Mouse (Mus musculus): ENCODE measurements at regions not wholly inside any gene's neighbourhood (a gene's known extent, or its start where the extent isn't known, plus 50 kb on each side); places are given as distances from the start of the nearest gene placed in this dataset.
A peak's percentile ranks its signal among the peaks of the same experiment; 100 is the strongest.

DNA sequence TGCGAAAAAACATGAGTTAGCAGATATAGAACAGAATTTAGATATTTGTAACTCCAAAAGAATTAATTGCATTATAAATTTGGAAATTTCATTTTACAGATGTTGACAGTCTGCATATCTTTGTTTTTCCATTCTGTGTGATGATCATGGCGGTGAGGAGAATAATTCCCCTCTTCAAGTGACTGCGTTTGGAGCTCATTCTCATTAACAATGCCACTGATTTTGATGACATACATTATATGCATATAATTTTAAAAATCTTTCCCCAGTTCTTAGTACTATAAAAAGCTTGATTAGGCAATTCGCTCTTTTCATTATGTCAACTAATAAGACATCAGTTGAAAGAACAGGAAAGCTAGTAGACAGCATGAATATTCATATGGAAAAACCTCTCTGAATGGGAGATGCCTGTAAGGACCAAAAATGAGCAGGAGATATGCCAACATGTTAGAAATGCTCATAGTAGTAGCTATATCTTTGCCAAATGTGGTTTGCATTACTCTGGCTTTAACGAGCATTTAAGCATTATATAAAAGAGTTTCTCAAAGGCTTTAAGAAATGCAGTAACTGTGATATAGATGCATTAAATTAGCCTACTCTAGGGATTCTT lies 849.2 kb upstream of the Cldn34c4 start:
- no peaks in the 10 kb centered on the region for H3K4me1 ChIP-seq (replicated peaks)
- no peak overlapping the region for H3K27ac ChIP-seq
- no peaks in the 10 kb centered on the region for H3K36me3 ChIP-seq
- DNase-seq (ENCODE audit: low spot score): no peak
- WGBS: 88% methylated on average over 5 of the region's 5 CpGs
- no peak overlapping the region for H3K4me3 ChIP-seq
- H3K27me3 ChIP-seq (ENCODE audit: insufficient read depth, poor library complexity, severe bottlenecking): no peaks in the 10 kb centered on the region
- H3K9me3 ChIP-seq: no peaks in the 10 kb centered on the region

GRCm38 (mm10) chrX:128577402-128577801 lies 841.0 kb upstream of the Cldn34c4 start:
- H3K9me3 ChIP-seq: no peaks in the 10 kb centered on the region
- H3K4me1 ChIP-seq (replicated peaks): no peaks in the 10 kb centered on the region
- DNase-seq (ENCODE audit: low spot score): no peak
- no peak overlapping the region for H3K4me3 ChIP-seq
- no peaks in the 10 kb centered on the region for H3K36me3 ChIP-seq
- no peak overlapping the region for H3K27ac ChIP-seq
- WGBS: 45% methylated on average over 3 of the region's 3 CpGs
- H3K27me3 ChIP-seq (ENCODE audit: insufficient read depth, poor library complexity, severe bottlenecking): no peaks in the 10 kb centered on the region

DNA sequence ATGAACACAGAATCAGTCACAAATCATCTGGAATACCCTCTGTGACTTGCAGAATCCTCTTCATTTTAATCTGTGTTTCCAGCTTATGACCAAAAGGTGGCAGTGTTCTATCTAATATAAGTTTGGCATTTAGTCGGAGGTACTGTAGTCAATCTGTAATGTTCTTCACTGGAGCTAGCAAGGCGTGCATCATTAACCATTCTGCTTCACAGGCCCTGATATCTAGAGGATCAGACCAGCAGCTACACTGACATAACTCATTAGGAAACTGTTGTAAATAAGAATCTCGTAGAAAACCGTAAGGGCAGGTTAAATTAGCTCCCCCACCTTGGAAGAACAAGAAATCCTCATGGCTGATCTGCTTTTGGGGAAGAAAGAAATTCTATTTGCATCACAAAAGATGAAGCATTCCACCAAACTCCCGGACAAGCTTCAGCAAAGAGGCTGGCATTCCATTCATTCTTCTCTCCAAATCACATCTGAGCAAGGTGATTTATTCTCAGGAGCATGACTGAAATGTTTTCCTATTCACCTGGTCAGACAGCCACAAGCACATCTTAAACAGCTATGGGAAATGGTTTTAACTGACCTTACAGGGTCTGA lies 840.0 kb upstream of the Cldn34c4 start:
- H3K27me3 ChIP-seq (ENCODE audit: insufficient read depth, poor library complexity, severe bottlenecking): no peaks in the 10 kb centered on the region
- WGBS: 11% methylated on average over 5 of the region's 5 CpGs
- no peaks in the 10 kb centered on the region for H3K36me3 ChIP-seq
- no peaks in the 10 kb centered on the region for H3K9me3 ChIP-seq
- peak; percentile 3 for DNase-seq (ENCODE audit: low spot score)
- H3K27ac ChIP-seq: no peak overlapping the region
- no peak overlapping the region for H3K4me3 ChIP-seq
- H3K4me1 ChIP-seq (replicated peaks): no peaks in the 10 kb centered on the region

Measured in hindbrain, embryonic 10.5 days (tissue).